Mouse (Mus musculus): Measurements from ENCODE around the gene Tlk1.
"Not testable (repeated sequence)": the region's sequence is repeated elsewhere in the genome, so short reads cannot be mapped to it uniquely, and the experiment has no call there.

Gene Tlk1

GRCm38 (mm10) chr2:70833261-70833660 lies 7.7 kb upstream of the Tlk1 start:
- in situ Hi-C loops (cut with MboI, MseI): no loop called here

DNA sequence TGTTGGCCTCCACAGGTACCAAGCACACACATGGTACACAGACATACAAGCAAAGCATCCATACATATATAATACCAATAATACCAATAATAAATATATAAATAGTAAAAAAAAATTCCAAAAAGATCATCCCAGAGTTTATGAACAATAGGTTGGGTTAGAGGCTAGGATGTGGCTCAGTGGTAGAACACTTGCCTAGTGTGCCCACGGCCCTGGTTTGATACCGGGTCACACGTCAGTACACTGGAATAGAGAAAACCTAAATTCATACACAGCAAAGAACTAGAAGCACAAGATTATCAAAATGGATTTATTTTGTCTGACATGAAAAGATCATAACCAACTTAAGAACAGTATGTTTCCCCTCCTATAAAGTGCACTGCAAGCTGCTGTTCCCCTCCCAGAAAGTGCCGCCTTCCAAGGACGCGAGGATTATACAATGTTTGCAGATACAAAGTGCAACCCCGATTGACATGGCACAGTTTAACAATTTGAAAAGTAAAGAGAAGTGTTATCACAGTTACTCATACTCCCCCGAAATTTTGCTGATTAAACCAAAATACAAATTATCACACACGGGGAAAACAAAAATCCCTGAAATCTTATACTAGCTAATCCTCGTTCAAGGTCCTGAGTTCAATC lies 6.3 kb upstream of the Tlk1 start:
- in situ Hi-C loops (cut with MboI, MseI): no loop called here

DNA sequence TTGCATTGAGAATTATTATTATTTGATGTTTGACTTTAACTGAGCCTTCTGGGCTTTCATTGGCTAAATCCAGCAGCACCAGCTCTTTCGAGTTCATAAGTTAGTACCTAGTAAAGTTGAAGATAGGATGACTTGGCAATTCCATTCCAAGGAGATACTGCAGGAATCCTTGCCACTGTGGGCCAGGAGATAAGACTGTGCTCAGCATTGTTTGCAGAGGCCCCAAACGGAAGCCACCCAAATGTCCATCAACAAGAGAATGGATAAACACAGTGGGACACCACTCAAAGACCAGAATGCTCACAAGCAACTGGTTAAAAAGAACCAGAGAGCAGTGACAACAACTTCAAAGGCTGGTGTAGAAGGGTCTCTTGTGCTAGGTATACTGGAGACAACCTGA lies 5.2 kb upstream of the Tlk1 start:
- in situ Hi-C loops (cut with MboI, MseI): no loop called here

- in situ Hi-C loops (cut with MboI, MseI): no loop called here
Measured at GRCm38 (mm10) chr2:70829946-70830610, 4.5 kb upstream of the Tlk1 start.

- in situ Hi-C loops (cut with MboI, MseI): no loop called here
Measured at GRCm38 (mm10) chr2:70827780-70828179, 2.3 kb upstream of the Tlk1 start.

GRCm38 (mm10) chr2:70826436-70827230 lies 1.1 kb upstream of the Tlk1 start:
- in situ Hi-C loops (cut with MboI, MseI): no loop called here

GRCm38 (mm10) chr2:70824838-70825370 lies 624 bp downstream of the Tlk1 start:
- in situ Hi-C loops (cut with MboI, MseI): no loop called here

- in situ Hi-C loops (cut with MboI, MseI): no loop called here
Measured at GRCm38 (mm10) chr2:70823926-70824800, 1.4 kb downstream of the Tlk1 start.

GRCm38 (mm10) chr2:70823434-70823833 lies 2.1 kb downstream of the Tlk1 start:
- in situ Hi-C loops (cut with MboI, MseI): no loop called here

GRCm38 (mm10) chr2:70816939-70817338 lies 8.6 kb downstream of the Tlk1 start:
- in situ Hi-C loops (cut with MboI, MseI): no loop called here

DNA sequence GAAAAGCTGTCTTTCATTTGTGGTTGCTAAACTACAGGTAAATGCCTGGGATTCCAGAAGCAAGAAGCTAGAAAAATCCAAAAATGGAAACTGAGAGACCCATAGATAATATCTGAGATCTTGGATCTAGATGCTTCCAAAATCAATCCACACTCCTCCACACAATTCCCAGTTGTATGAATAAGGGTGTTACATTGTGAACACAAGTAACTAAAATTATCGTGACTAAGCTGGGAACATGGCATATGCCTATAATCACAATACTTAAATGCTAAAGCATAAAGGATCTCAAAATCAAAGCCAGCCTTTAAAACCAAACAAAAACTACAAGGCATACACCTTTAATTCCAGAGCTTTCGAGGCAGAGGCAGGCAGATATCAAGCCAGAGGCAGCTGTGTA lies 9.5 kb downstream of the Tlk1 start:
- in situ Hi-C loops (cut with MboI, MseI): no loop called here

DNA sequence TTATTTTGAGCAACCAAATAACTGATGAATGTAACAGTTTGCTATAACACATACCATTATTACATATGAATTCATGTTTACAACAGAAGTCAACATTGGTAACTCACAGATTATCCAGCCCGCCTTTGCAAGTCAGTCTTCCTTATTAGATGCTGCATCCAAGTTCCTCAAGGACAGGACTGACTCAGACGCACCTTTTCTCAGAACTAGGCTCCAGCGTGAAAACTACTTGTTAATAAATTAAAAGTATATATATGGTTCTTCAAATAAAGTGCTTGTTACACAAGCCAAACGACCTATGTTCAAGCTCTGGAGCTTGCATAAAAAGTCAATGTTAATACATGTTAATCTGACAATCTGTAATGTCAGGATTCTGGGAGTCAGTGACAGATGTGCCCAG lies 11.9 kb downstream of the Tlk1 start:
- in situ Hi-C loops (cut with MboI, MseI): no loop called here

DNA sequence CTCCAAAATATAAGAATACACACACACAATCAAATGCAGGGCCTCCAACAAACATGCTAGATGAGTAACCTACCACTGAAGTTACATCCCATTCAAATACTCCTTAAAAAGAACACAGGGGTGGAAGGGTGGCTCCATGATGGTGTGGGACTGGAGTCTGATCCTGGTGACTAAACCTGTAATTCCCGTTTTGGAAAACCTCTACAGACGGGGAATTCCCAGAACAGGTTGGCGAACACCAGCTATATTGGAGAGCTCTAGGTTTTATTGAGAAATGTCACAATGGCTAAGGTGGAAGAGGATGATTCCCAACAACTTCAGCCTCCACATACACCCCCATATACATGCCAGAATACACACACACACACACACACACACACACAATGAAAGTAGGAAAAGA lies 14.1 kb downstream of the Tlk1 start:
- in situ Hi-C loops (cut with MboI, MseI): no loop called here

GRCm38 (mm10) chr2:70809921-70810320 lies 15.6 kb downstream of the Tlk1 start:
- in situ Hi-C loops (cut with MboI, MseI): no loop called here

DNA sequence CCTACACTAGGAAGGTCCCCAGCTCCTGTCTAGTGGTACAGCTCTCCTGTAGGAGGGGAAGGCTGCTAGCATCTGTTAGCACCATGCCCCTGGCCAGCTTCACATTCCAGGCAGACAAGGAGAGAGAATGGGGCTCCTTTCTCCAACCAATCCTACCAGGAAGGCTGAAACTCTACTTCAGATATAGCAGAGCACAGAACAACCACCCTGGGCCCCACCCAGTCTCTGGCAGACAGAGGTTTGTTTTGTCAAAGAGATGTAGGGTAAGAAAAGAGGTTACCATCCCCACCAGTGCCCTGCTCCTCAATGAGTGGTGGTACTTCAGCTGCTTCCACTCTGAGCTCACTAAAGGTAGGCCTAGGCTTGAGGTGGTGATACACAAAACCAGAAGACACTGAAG lies 16.8 kb downstream of the Tlk1 start:
- in situ Hi-C loops (cut with MboI, MseI): no loop called here

DNA sequence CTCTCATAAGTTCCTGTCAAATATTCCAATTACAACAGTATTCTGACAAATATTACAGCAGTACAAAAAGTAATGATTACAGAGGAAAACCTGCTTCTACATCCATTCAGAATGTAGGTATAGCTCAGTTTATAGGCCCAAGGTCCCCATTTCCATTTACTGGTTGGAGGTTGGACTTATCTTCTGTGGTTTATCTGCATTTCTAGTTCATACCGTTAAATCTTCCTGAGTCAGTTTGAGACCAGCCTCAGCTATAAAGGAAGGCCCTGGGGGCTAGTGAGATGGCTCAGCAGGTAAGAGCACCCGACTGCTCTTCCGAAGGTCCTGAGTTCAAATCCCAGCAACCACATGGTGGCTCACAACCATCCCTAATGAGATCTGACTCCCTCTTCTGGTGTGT lies 17.9 kb downstream of the Tlk1 start:
- in situ Hi-C loops (cut with MboI, MseI): not testable (repeated sequence)

DNA sequence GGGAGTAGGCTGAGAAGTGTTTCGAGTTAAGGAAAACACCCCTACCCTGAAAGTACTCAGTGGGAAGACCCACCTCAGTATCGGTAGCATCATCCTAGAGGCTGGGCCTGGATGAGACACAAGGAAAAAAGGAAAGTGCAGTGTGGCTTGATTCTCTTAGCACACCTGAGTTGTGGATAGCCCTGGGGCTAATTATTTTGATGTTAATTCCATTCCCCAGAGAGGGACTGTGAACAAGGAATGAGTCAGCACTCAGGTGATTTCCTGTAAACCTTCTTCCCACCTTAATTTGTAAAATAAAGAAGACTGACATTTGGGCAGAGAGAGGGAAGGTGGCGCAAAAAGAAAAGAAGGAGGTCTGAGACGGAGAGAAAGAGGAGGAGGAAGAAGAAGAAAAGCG lies 19.5 kb downstream of the Tlk1 start:
- in situ Hi-C loops (cut with MboI, MseI): no loop called here

GRCm38 (mm10) chr2:70803696-70804095 lies 21.8 kb downstream of the Tlk1 start:
- in situ Hi-C loops (cut with MboI, MseI): not testable (repeated sequence)

DNA sequence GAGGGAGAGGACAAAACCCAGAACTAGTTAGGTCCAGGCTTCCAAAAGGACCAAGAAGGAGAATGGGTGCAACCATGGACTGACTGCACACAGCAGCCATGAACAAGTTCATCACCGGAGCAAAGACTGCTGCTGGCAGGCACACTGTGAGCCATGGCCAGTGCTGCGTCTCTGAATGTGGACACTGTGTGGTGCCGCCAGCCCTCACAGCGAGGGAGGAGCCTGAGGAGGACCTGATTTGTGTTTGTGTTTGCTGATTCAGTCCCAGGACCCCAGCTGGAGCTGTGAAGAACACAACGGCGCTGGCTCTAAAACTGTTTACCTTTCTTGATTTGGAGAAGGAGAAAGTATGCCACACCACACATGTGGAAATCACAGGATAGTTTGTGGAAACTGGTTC lies 22.9 kb downstream of the Tlk1 start:
- in situ Hi-C loops (cut with MboI, MseI): no loop called here

GRCm38 (mm10) chr2:70801543-70801942 lies 24.0 kb downstream of the Tlk1 start:
- in situ Hi-C loops (cut with MboI, MseI): no loop called here

GRCm38 (mm10) chr2:70800396-70800795 lies 25.1 kb downstream of the Tlk1 start:
- in situ Hi-C loops (cut with MboI, MseI): no loop called here

DNA sequence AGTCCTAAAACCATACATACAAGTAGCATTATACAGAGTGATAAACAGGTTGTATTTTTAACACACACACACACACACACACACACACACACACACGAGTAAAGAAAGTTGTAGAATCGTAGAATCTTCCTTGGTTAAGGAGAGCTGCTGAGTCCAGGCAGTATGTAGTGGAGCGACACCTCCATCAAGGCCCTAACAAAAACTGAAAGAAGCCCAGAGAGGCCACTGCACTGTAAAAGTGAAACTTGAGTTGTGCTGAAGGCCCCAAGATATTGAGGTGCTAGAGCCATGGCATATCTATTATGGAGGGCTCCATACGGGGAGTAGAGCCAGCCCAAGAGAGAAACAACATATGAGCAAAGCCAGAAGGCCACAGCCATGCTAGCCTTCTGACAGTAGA lies 32.3 kb downstream of the Tlk1 start:
- in situ Hi-C loops (cut with MboI, MseI): no loop called here
